Mouse (Mus musculus) lung, adult 2 months (tissue): ENCODE results near the gene Itgb1. TPM values are rescaled to one million over a fixed set of nuclear protein-coding genes. Genes with fewer than 3 reads are reported as not detected.

ENCODE experiments used
- DNase-seq: peaks from one replicate; pipeline ENCODE4 v3.0.0; 2022
- H3K4me1 ChIP-seq: fragments of 200-500 bp; 2 replicates; pipeline ENCODE4 v1.6.1; 2011; ENCODE audit warnings: low read length; ENCODE audit not compliant: control insufficient read depth, insufficient read depth
- H3K4me3 ChIP-seq: fragments of 200-500 bp; replicated peaks from 2 replicates; pipeline ENCODE3; 2011; ENCODE audit warnings: low read depth, mild to moderate bottlenecking, control low read depth, low read length; ENCODE audit errors: extremely low read depth
- CTCF ChIP-seq: fragments of 200-500 bp; IDR thresholded peaks from 2 replicates; pipeline ENCODE4 v1.5.1; 2011; ENCODE audit warnings: mild to moderate bottlenecking, low read length, control low read depth; ENCODE audit not compliant: insufficient read depth
- POLR2A ChIP-seq: fragments of 200-500 bp; IDR thresholded peaks from 2 replicates; pipeline ENCODE4 v1.6.1; 2011; ENCODE audit warnings: low read depth, mild to moderate bottlenecking, control low read depth, low read length, borderline replicate concordance; ENCODE audit errors: extremely low read depth
- WGBS: fragments of 180-500 bp; shearing (Covaris S2); methylation state at CpG from one replicate; pipeline ENCODE4 v1.1.7; 2018; 5-methylcytosine and 5-hydroxymethylcytosine counted together
- polyA plus RNA-seq: library from polyadenylated mRNA; depleted of rRNA; stranded (reverse); fragments of >200 nt; gene quantifications from 2 replicates; pipeline ENCODE4 v1.2.3, GENCODE M21; 2012; rRNA removed

Gene Itgb1
- polyA plus RNA-seq, 1 experiment, result 107 TPM

- no peak for TF ChIP-seq CTCF
- no peak for TF ChIP-seq POLR2A
- 68% methylated on average over 2 of the region's 2 CpGs for WGBS
- no peak overlapping the region for H3K4me3 ChIP-seq
- peaks cover 8% of the 10 kb centered on the region for H3K4me1 ChIP-seq
- no peak for DNase-seq
Observed at GRCm38 (mm10) chr8:128704836-128705235, 19.4 kb downstream of the Itgb1 start.

DNA sequence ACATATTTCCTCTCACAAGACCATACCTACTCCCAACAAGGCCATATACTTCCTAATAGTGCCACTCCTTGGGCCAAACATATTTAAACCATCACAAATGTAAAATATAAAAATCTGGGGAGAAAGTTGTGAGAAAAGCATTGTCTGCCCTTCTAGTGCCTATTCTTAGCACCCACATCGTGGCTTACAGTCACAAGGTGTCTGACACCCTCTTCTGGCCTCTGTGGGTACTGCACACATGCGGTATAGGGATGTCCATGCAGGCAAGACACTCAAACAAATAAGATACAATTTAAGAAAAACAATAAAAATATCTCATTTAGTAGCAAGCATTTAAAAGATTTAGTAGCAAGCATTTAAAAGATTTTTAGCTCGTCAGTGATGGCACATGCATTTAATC is 23.8 kb downstream of the Itgb1 start:
- peak; percentile 85 for DNase-seq
- WGBS, result 44% methylated on average over 3 of the region's 3 CpGs
- TF ChIP-seq CTCF (peak; percentile 97), POLR2A (no peak)
- H3K4me3 ChIP-seq, result no peak overlapping the region
- no peaks in the 10 kb centered on the region for H3K4me1 ChIP-seq

GRCm38 (mm10) chr8:128716184-128716583 is 30.7 kb downstream of the Itgb1 start:
- TF ChIP-seq CTCF (no peak), POLR2A (no peak)
- no peak for DNase-seq
- no peaks in the 10 kb centered on the region for H3K4me1 ChIP-seq
- H3K4me3 ChIP-seq, result no peak overlapping the region

- H3K4me1 ChIP-seq, result no peaks in the 10 kb centered on the region
- H3K4me3 ChIP-seq, result no peak overlapping the region
- 33% methylated on average over 1 of the region's 1 CpGs for WGBS
- no peak for DNase-seq
- TF ChIP-seq POLR2A (no peak), CTCF (peak; percentile 40)
Observed at GRCm38 (mm10) chr8:128724819-128725218, 39.4 kb downstream of the Itgb1 start.

DNA sequence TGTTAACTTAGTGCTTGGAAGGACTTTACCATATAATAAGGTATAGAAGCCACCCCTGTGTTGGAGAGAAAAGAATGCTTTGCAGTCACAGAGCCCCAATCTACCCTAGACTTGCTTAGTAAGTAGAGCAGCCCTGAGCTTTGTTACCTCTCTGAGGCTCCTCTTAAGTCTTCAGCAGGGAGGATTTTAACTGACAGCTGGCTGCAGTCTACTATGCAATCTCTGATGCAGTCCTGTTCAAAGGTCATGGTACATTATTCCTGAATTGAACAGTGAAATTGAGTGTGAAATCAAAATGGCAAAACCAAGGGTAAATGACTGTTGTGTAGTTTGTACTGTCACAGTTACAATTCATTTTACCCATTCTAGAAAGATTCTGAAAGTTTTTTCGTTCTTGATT is 41.8 kb downstream of the Itgb1 start:
- no peak overlapping the region for H3K4me3 ChIP-seq
- TF ChIP-seq CTCF (no peak), POLR2A (no peak)
- WGBS, result 87% methylated on average over 1 of the region's 1 CpGs
- no peaks in the 10 kb centered on the region for H3K4me1 ChIP-seq
- no peak for DNase-seq

- WGBS, result 90% methylated on average over 2 of the region's 2 CpGs
Observed at GRCm38 (mm10) chr8:128732254-128732653, 46.8 kb downstream of the Itgb1 start.

GRCm38 (mm10) chr8:128734118-128734517 is 48.7 kb downstream of the Itgb1 start:
- DNase-seq, result no peak
- TF ChIP-seq CTCF (no peak), POLR2A (no peak)
- 88% methylated on average over 3 of the region's 3 CpGs for WGBS
- Histone ChIP-seq H3K4me1 (no peaks in the 10 kb centered on the region), H3K4me3 (no peak overlapping the region)

More at GRCm38 (mm10) chr8:128732254-128732653, 46.8 kb downstream of the Itgb1 start:
- no peaks in the 10 kb centered on the region for H3K4me1 ChIP-seq
- TF ChIP-seq CTCF, result no peak
- TF ChIP-seq POLR2A, result no peak
- H3K4me3 ChIP-seq, result no peak overlapping the region
- no peak for DNase-seq

DNA sequence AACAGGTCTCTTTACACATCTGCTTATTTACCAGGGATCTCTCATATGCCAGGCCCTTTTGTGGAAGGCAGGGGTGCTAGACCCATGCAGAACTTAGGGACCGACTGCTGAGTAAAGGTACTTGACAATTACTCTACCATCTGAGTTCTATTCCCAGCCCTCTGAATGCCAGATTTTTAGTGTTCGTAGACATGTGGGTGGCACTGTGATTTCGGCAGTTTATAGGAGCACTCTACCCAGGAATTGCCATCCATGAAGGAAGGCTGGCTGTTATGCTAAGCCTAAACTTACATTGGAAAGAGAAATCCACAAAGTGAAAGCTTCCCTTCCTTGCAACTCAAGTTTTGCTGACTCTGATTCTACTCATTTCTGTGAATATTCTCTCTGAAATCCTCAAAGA is 50.2 kb downstream of the Itgb1 start:
- 97% methylated on average over 3 of the region's 3 CpGs for WGBS
- H3K4me1 ChIP-seq, result no peaks in the 10 kb centered on the region

More for the DNA sequence above, 50.2 kb downstream of the Itgb1 start:
- no peak for DNase-seq
- TF ChIP-seq CTCF (no peak), POLR2A (no peak)
- no peak overlapping the region for H3K4me3 ChIP-seq

Other genes with a start within 250 kb of the Itgb1 start
- not detected in 2 replicates for gene Gm3952, start 113.0 kb downstream of the Itgb1 start, polyA plus RNA-seq